Mouse (Mus musculus) testis, adult 2 months (tissue): ENCODE measurements at regions not wholly inside any gene's neighbourhood (a gene's known extent, or its start where the extent isn't known, plus 50 kb on each side); places are given as distances from the start of the nearest gene placed in this dataset.

ENCODE experiments used
- H3K27ac ChIP-seq: fragments of 200-500 bp; 2 replicates; pipeline ENCODE4 v1.5.1; 2012; ENCODE audit warnings: low read depth, low read length; ENCODE audit not compliant: control insufficient read depth, insufficient read depth
- H3K27me3 ChIP-seq: fragments of 200-500 bp; 2 replicates; pipeline ENCODE4 v1.6.1; 2012; ENCODE audit warnings: mild to moderate bottlenecking, low read length, moderate library complexity; ENCODE audit not compliant: control insufficient read depth, insufficient read depth
- H3K36me3 ChIP-seq: fragments of 200-500 bp; 2 replicates; pipeline ENCODE4 v1.6.1; 2012; ENCODE audit warnings: mild to moderate bottlenecking, low read length; ENCODE audit not compliant: control insufficient read depth, insufficient read depth
- H3K4me1 ChIP-seq: fragments of 200-500 bp; 2 replicates; pipeline ENCODE4 v1.6.1; 2012; ENCODE audit warnings: low read length; ENCODE audit not compliant: control insufficient read depth, insufficient read depth
- H3K4me3 ChIP-seq: fragments of 200-500 bp; 2 replicates; pipeline ENCODE4 v1.5.1; 2012; ENCODE audit warnings: low read depth, mild to moderate bottlenecking, low read length, moderate library complexity, mixed read lengths; ENCODE audit not compliant: control insufficient read depth
- CTCF ChIP-seq: fragments of 200-500 bp; IDR thresholded peaks from 2 replicates; pipeline ENCODE4 v1.5.1; 2012; ENCODE audit warnings: low read depth, mild to moderate bottlenecking, inconsistent platforms, low read length, moderate library complexity; ENCODE audit not compliant: control insufficient read depth, insufficient read depth, insufficient replicate concordance
- POLR2A ChIP-seq: fragments of 200-500 bp; IDR thresholded peaks from 2 replicates; pipeline ENCODE4 v1.6.1; 2012; ENCODE audit warnings: low read depth, mild to moderate bottlenecking, inconsistent platforms, low read length, moderate library complexity; ENCODE audit not compliant: control insufficient read depth

- no peaks in the 10 kb centered on the region for H3K27me3 ChIP-seq
- H3K4me3 ChIP-seq, result no peak overlapping the region
- H3K4me1 ChIP-seq, result no peaks in the 10 kb centered on the region
- no peaks in the 10 kb centered on the region for H3K36me3 ChIP-seq
- H3K27ac ChIP-seq, result no peak overlapping the region
- TF ChIP-seq CTCF (no peak), POLR2A (no peak)
Observed at GRCm38 (mm10) chr10:83896160-83896559, 173.5 kb downstream of the 1500009L16Rik start.

- H3K4me3 ChIP-seq, result no peak overlapping the region
- H3K27me3 ChIP-seq, result no peaks in the 10 kb centered on the region
- TF ChIP-seq CTCF (no peak), POLR2A (no peak)
- no peak overlapping the region for H3K27ac ChIP-seq
- H3K4me1 ChIP-seq, result no peaks in the 10 kb centered on the region
- no peaks in the 10 kb centered on the region for H3K36me3 ChIP-seq
Observed at GRCm38 (mm10) chr10:83897558-83897957, 174.9 kb downstream of the 1500009L16Rik start.

DNA sequence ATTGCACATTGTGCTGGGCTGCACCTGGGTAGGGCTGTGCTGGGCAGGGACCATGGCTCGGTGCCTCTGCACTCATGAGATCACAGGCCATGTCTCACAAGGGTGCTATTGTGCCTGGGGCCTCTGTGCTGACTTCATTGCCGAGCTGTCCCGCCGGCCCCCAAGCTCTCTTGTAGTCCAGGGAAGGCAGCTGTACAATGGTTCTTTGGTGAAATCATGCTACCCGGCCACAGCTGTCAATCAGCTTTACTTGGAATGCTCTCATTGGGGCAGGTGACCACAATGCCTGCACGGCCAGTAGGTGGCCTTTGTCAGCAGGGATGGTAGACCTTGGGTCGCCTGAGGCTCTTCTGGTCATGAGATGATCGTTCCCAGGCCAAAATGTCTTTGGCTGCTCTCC lies 184.1 kb downstream of the 1500009L16Rik start:
- Histone ChIP-seq H3K27ac (no peak overlapping the region), H3K27me3 (no peaks in the 10 kb centered on the region), H3K4me3 (no peak overlapping the region), H3K4me1 (no peaks in the 10 kb centered on the region), H3K36me3 (no peaks in the 10 kb centered on the region)
- no peak for TF ChIP-seq POLR2A
- no peak for TF ChIP-seq CTCF

DNA sequence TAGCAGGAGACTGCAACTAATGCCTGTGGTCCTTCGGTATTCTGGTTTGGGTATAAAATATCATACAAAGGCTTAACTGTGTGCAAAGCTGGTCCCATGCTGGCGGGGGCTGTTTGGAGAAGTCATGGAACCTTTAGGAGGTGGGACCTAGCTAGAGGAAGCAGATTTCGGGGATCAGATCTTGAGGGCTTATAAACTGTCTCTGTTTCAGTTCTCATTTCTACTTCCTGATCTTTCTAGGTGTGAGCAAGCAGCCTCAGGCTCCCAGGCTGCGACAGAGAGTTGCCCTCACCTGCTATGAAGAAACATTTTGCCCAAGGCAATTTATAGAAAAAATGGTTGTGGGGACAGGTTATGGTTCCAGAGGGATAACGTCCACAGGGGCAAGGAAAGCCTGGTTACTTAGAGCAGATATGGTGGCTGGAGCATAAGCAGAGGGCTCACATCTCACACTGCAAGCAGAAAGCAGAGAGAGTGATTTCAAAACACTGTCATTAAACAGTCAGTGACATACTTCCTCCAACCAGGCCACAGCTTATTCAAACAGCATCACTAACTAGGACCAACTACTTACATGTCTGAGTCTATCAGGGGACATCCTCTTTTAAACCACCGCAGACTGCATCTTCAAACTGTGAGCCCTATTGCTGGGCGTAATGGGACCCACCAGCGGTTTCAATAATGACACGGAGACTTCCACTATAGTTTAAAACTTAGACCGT lies 188.1 kb downstream of the 1500009L16Rik start:
- Histone ChIP-seq H3K27me3 (no peaks in the 10 kb centered on the region), H3K4me3 (no peak overlapping the region), H3K27ac (no peak overlapping the region), H3K36me3 (no peaks in the 10 kb centered on the region), H3K4me1 (peaks cover 6% of the 10 kb centered on the region)
- TF ChIP-seq CTCF (no peak), POLR2A (no peak)

DNA sequence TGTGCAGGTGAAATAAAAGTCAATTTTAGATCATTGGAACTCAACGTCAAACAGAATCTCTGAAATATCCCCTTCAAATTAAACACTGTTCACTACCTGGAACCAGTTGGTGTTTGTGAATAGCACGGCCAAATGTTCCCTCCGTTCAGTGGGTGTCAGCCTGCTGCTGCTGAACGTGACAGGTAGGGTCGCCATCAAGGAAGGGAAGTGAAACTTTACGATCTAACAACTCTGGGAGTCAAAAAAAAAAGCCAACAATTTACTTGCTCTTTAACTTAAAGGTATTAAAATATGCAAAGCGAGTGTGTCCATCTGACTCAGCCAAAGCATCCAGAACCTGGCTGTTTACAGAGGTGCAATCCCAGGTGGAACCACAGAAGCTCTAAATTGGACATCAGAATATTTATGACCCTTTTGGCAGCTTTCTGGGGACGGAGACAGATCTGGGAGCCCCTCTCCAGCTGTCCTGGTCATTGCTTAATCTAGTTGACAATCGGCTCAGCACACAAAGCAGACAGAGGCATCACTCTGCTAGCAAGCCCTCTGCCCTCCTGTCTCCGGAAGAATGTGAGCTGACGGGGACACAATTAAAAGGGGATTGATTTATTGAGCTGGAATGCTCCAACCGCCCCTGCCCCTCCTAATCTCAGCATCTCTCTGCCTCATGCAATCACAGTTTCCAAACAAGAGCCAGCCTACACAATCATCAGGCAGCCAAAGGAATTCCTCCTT lies 191.9 kb downstream of the 1500009L16Rik start:
- Histone ChIP-seq H3K36me3 (no peaks in the 10 kb centered on the region), H3K4me1 (peaks cover 6% of the 10 kb centered on the region), H3K27me3 (no peaks in the 10 kb centered on the region), H3K4me3 (no peak overlapping the region), H3K27ac (no peak overlapping the region)
- TF ChIP-seq POLR2A (no peak), CTCF (no peak)

- H3K27me3 ChIP-seq, result no peaks in the 10 kb centered on the region
Observed at GRCm38 (mm10) chr10:83915133-83915730, 192.6 kb downstream of the 1500009L16Rik start.

DNA sequence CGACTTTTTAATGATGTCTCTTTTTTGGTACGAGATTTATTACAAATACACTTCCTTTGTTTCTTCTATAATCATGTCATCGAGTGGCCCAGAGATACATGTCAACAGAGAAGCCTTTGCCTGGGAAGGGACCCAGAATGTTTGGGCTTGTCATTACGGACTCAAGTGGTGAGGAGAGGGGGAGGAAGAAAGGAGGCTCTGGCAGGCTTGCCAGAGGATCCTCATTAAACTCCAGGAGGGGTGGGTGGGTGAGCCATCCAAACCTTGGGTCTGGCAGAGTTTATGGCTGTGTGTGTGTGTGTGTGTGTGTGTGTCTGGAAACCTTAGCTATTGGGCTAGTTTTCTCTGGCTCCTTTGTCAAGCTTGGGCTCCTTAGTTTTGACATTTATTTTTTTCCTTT lies 204.3 kb downstream of the 1500009L16Rik start:
- Histone ChIP-seq H3K4me1 (no peaks in the 10 kb centered on the region), H3K4me3 (no peak overlapping the region), H3K27ac (no peak overlapping the region), H3K36me3 (no peaks in the 10 kb centered on the region), H3K27me3 (no peaks in the 10 kb centered on the region)
- TF ChIP-seq CTCF (no peak), POLR2A (no peak)

More at GRCm38 (mm10) chr10:83915133-83915730, 192.6 kb downstream of the 1500009L16Rik start:
- Histone ChIP-seq H3K4me1 (peaks cover 6% of the 10 kb centered on the region), H3K4me3 (no peak overlapping the region), H3K27ac (no peak overlapping the region), H3K36me3 (no peaks in the 10 kb centered on the region)
- TF ChIP-seq CTCF, result no peak
- TF ChIP-seq POLR2A, result no peak
